Mouse (Mus musculus) thymus, postnatal 10 days (tissue): ENCODE results near the gene Ctsf.
"Not testable (repeated sequence)": the region's sequence is repeated elsewhere in the genome, so short reads cannot be mapped to it uniquely, and the experiment has no call there.

Experiments used
- DNase-seq, 2 experiments: peaks; one replicate each; pipeline ENCODE4 v3.0.0; 2021; ENCODE audit warnings: low spot score in 2 of 2

Ctsf gene

DNA sequence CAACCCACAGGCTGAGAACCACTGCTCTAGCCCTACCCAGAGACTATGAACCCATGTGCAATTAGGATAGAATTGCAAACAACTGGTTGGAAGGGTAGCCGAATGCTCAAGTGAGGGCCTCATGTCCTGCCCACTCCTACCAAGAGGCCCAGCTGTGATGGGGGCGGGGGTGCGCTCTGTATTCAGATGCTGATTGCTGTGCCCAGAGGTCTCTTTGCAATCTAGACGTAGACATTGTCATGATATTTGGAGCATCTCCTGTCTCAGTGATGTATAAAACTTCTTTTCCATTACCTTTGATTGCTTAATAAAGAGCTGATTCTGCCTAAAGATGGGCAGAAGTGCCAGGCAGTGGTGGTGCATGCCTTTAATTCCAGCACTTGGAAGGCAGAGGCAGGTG, 5.1 kb upstream of the Ctsf start:
- DNase-seq = no peak

GRCm38 (mm10) chr19:4850281-4850680, 4.6 kb upstream of the Ctsf start:
- no peak for DNase-seq

GRCm38 (mm10) chr19:4855470-4855820, 515 bp downstream of the Ctsf start:
- no peak for DNase-seq

- DNase-seq = no peak
Observed at GRCm38 (mm10) chr19:4855951-4856350, 1.0 kb downstream of the Ctsf start.

- DNase-seq = no peak
Observed at GRCm38 (mm10) chr19:4859081-4859480, 4.2 kb downstream of the Ctsf start.

DNA sequence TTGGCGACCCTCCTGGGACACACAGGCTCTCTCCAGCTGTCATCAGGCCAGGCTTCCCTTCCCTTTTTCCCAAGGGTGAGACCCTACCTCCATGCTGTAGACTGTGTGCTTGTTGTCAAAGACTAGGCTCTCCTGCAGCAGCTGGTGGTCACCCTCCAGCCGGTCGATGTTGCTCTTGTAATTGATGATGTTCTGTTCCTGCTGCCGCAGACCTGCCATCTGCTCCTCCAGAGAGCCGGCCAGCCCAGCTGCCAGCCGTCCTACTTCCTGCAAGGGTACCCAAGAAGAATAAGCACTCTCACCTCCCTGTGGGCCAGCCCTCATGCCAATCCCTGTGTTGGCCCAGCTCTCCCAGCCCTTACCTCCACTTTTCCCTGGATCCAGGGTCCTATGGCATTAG, 8.1 kb downstream of the Ctsf start:
- DNase-seq = no peak

GRCm38 (mm10) chr19:4865147-4865546, 10.2 kb downstream of the Ctsf start:
- DNase-seq = peak in 1 of 2 experiments; percentile 8

DNA sequence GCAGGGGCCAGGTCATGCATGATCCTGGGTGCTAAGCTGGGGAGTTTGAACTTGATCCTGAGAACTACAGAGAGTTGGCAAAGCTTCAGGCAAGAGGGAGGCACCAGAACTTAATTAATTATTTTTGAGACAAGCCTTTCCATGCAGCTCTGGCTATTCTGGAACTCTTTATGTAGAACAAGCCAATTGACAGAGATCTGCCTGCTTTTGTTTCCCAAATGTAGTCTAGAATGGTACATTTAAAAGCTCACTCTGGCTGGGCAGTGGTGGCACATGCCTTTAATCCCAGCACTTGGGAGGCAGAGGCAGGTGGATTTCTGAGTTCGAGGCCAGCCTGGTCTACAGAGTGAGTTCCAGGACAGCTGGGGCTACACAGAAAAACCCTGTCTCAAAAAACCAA, 19.7 kb downstream of the Ctsf start:
- not testable (repeated sequence) for DNase-seq

DNA sequence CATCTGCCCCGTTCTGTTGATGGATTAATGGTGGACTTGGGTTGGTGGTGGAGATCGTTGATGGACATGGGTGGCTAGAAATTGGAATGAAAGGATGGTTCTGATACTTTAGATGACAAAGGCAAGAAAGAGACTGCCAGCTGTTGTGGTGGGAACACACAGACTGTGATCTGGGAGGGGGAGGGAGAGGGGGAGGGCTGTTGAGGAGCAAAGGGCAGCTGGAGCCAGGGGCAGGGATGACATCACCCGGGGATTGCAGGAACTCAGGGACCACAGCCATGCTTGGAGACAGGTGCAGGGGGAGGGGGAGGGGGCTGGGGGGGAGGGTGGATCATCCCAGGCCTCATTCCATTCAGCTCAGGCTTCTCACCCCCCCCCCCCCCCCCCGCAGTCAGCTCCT, 21.3 kb downstream of the Ctsf start:
- no peak for DNase-seq

DNA sequence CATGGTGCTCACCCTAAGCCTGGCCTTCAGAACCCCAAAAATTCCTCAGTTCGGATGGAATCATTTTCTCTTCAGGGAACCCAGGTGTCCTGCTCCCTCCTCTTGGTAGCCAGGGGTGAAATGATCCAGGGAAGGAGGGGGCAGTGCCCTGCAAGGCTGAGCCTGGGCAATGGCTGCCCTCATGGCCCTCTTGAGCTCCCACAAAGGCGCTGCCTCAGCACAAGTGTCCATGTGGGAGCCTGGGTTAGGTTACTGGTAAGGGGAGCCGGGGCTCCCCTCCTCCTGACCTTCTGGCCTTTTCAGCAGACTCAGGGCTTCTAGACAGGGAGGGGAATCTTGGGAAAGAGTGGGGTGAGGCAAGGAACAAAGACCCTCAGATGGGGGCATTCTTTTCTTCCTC, 21.8 kb downstream of the Ctsf start:
- no peak for DNase-seq

- no peak for DNase-seq
Observed at GRCm38 (mm10) chr19:4877785-4878184, 22.9 kb downstream of the Ctsf start, which contains the start of gene Actn3. Gene Actn3 (minus strand): TSS chr19:4877909.

GRCm38 (mm10) chr19:4878405-4879323, 23.7 kb downstream of the Ctsf start, which contains the start of gene Zdhhc24:
Gene Zdhhc24 (plus strand): TSS chr19:4878668.
- DNase-seq = peak; percentile 93 to 96

DNA sequence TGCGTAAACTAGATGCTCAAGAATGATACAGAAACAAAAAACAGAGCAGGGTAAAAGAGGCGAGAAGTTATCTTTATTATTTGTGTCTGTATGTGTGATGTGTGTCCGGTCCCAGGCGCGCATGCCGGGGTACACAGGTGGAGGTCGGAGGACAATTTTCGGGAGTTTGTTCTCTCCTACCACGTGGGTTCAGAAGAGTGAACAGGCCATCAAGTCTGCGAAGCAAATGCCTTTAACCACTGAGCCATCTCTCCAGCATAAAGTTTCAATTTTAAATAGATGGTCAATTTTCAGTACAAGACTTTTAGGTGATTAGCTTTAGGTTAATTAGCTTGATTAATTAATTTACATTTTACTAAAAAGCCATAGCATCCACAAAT, 24.4 kb downstream of the Ctsf start:
- no peak for DNase-seq

GRCm38 (mm10) chr19:4883961-4884360, 29.0 kb downstream of the Ctsf start:
- no peak for DNase-seq

DNA sequence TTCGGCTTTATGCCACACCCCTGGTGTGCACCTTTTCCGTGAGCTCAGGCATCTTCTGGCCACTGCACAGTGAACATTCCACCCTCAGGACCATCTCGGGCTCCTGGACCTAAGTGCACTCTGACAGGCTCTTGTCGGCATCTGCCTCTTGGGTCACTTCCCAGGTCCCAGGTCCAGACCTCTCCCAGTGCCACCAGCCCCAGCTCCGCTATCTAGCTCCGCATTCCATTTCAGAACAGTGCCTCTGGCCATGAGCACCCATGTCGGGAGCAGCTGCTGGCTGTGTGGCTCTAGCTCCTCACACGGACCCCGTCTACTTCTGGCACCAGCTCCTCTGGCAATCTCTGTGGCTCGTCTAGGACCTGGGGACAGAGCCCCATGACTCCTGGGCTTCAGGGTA, 34.9 kb downstream of the Ctsf start:
- no peak for DNase-seq

DNA sequence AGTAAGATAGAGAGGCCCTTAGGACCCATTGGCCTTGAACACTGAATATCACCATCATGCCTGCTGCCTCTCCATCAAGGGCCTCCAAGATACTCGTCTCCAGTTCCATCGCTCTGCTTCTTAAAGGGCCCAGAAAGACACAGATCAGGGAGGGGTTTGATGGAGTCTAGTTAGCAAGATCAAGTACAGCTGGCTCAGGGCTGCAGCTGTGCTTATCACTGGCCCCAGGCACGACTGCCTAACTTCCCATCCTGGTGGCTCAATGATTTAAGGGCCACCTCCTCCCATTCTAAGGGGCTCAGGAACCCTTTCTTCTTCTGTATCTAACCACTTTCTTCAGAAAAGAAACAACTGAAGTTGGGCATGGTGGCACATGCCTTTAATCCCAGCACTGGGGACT, 36.9 kb downstream of the Ctsf start:
- DNase-seq = no peak

GRCm38 (mm10) chr19:4896780-4897520, 42.0 kb downstream of the Ctsf start:
- no peak for DNase-seq

GRCm38 (mm10) chr19:4898972-4899371, 44.0 kb downstream of the Ctsf start:
- DNase-seq = no peak

GRCm38 (mm10) chr19:4899888-4900287, 45.0 kb downstream of the Ctsf start:
- DNase-seq = no peak

- DNase-seq = peak; percentile 58 to 77
Observed at GRCm38 (mm10) chr19:4905979-4906794, 51.3 kb downstream of the Ctsf start, which contains the start of gene Bbs1. Gene Bbs1 (minus strand): TSS chr19:4906628.

DNA sequence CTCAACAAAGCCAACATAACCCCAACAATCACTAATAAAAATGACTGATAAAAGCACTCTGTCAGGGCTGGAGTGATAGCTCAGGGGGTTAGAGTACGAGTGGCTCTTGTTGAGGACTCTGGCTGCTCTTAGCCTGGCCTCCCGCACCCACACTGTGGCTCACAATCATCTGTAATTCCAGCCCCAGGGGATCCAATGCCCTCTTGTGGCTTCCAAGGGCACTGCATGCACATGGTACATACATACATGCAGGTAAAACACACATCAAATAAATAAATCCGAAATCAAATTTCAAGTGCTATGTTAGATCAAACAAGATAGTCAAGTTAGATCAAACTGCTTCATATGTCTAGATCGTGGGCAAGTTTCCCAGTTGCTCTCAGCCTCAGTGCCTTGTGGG, 53.2 kb downstream of the Ctsf start:
- peak in 1 of 2 experiments; percentile 39 for DNase-seq

GRCm38 (mm10) chr19:4909376-4909775, 54.4 kb downstream of the Ctsf start:
- DNase-seq = no peak
